Mouse (Mus musculus) midbrain, embryonic 16.5 days (tissue): ENCODE measurements around the gene Zic5. TPM values are rescaled to one million over a fixed set of nuclear protein-coding genes. Genes with fewer than 3 reads are reported as not detected.

Experiments used
- ATAC-seq: fragments of 200-750 bp; cut with Nextera tagmentation; 2 replicates; pipeline ENCODE4 v1.8.0; 2017; ENCODE audit warnings: moderate TSS enrichment
- H3K27ac ChIP-seq: fragments of 300-500 bp; sonication (generic); 2 replicates; pipeline ENCODE4 v1.5.1; 2014; ENCODE audit warnings: mild to moderate bottlenecking, low read length, mixed read lengths
- H3K27me3 ChIP-seq: fragments of 300-500 bp; sonication (generic); 2 replicates; pipeline ENCODE4 v1.6.1; 2014; ENCODE audit warnings: low read depth, low read length, mixed read lengths; ENCODE audit not compliant: control insufficient read depth, insufficient read depth
- H3K36me3 ChIP-seq: fragments of 300-500 bp; sonication (generic); 2 replicates; pipeline ENCODE4 v1.6.1; 2014; ENCODE audit warnings: mild to moderate bottlenecking, low read length, moderate library complexity, mixed read lengths; ENCODE audit not compliant: control insufficient read depth, insufficient read depth
- H3K4me1 ChIP-seq: fragments of 300-500 bp; sonication (generic); 2 replicates; pipeline ENCODE4 v1.6.1; 2014; ENCODE audit warnings: mild to moderate bottlenecking, low read length, mixed read lengths; ENCODE audit not compliant: control insufficient read depth, insufficient read depth
- H3K4me2 ChIP-seq: fragments of 300-500 bp; sonication (generic); 2 replicates; pipeline ENCODE4 v1.6.1; 2014; ENCODE audit warnings: mild to moderate bottlenecking, low read length, mixed read lengths
- H3K4me3 ChIP-seq: fragments of 300-500 bp; sonication (generic); 2 replicates; pipeline ENCODE4 v1.5.1; 2014; ENCODE audit warnings: low read depth, mild to moderate bottlenecking, low read length, moderate library complexity, mixed read lengths
- H3K9ac ChIP-seq: fragments of 300-500 bp; sonication (generic); 2 replicates; pipeline ENCODE4 v1.6.1; 2014; ENCODE audit warnings: low read depth, low read length, mixed read lengths
- H3K9me3 ChIP-seq: fragments of 300-500 bp; sonication (generic); replicated peaks from 2 replicates; pipeline ENCODE4 v1.6.1; 2014; ENCODE audit warnings: mild to moderate bottlenecking, low read length, mixed read lengths; ENCODE audit not compliant: control insufficient read depth, poor library complexity, severe bottlenecking
- WGBS: fragments of 180-500 bp; shearing (Covaris S2); extraction: QIAGEN DNeasy Blood & Tissue Kit; methylation state at CpG from one replicate; pipeline ENCODE4 v1.1.7; 2014; 5-methylcytosine and 5-hydroxymethylcytosine counted together
- polyA plus RNA-seq: library from polyadenylated mRNA; unstranded; fragments of >200 nt; fragmentation: Nextera tagmentation; extraction: Ambion mirVana; gene quantifications from 2 replicates; pipeline ENCODE4 v1.2.1, GENCODE M21; 2015

The Zic5 gene
- polyA plus RNA-seq, 1 experiment from 2014 or later, result 9.5 TPM

DNA sequence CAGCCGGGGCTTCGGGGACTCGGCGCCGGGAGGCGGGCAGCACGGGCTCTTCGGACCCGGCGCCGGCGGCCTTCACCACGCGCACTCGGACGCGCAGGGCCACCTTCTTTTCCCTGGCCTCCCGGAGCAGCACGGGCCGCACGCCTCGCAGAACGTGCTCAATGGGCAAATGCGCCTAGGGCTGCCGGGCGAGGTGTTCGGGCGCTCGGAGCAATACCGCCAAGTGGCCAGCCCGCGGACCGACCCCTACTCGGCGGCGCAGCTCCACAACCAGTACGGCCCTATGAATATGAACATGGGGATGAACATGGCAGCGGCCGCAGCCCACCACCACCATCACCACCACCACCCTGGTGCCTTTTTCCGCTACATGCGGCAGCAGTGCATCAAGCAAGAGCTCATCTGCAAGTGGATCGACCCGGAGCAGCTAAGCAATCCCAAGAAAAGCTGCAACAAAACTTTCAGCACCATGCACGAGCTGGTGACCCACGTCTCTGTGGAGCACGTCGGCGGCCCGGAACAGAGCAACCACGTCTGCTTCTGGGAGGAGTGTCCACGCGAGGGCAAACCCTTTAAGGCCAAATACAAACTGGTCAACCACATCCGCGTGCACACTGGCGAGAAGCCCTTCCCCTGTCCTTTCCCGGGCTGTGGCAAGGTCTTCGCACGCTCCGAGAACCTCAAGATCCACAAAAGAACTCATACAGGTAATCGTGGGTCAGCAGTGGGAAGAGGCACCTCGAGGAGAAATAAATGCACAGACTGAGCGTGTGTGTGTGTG is 10.8 kb upstream of the Zic5 start:
- peak overlapping the region; percentile 91 for H3K27ac ChIP-seq
- H3K36me3 ChIP-seq, result no peaks in the 10 kb centered on the region
- peaks cover 11% of the 10 kb centered on the region for H3K27me3 ChIP-seq
- peak overlapping the region; percentile 76 for H3K9ac ChIP-seq
- peaks cover 9% of the 10 kb centered on the region; the same call in 1 of the 2 replicates for H3K4me1 ChIP-seq
- H3K4me3 ChIP-seq, result peak overlapping the region; percentile 53
- H3K9me3 ChIP-seq, result no peaks in the 10 kb centered on the region
- no peak for ATAC-seq
- WGBS, result under 1% methylated on average over 62 of the region's 62 CpGs
- peak overlapping the region; percentile 44 for H3K4me2 ChIP-seq

DNA sequence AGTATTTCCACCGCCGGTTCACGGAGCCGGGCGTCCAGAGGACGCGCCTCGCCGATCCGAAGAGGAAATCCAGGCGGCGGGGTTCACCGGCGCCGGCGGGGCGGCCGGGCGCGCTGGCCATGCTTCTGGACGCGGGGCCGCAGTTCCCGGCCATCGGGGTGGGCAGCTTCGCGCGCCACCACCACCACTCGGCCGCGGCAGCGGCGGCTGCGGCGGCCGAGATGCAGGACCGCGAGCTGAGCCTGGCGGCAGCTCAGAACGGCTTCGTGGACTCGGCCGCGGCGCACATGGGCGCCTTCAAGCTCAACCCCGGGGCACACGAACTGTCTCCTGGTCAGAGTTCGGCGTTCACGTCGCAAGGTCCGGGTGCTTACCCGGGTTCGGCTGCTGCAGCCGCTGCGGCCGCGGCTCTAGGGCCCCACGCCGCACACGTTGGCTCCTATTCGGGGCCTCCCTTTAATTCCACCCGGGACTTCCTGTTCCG is 10.1 kb upstream of the Zic5 start:
- Histone ChIP-seq H3K27ac (peak overlapping the region; percentile 91), H3K9me3 (no peaks in the 10 kb centered on the region), H3K4me3 (peak overlapping the region; percentile 53), H3K36me3 (no peaks in the 10 kb centered on the region), H3K4me1 (peaks cover 9% of the 10 kb centered on the region; the same call in 1 of the 2 replicates), H3K9ac (peak overlapping the region; percentile 76), H3K27me3 (peaks cover 8% of the 10 kb centered on the region), H3K4me2 (peak overlapping the region; percentile 44)
- under 1% methylated on average over 54 of the region's 65 CpGs for WGBS
- ATAC-seq, result peak; percentile 1; the same call in 1 of the 2 replicates

DNA sequence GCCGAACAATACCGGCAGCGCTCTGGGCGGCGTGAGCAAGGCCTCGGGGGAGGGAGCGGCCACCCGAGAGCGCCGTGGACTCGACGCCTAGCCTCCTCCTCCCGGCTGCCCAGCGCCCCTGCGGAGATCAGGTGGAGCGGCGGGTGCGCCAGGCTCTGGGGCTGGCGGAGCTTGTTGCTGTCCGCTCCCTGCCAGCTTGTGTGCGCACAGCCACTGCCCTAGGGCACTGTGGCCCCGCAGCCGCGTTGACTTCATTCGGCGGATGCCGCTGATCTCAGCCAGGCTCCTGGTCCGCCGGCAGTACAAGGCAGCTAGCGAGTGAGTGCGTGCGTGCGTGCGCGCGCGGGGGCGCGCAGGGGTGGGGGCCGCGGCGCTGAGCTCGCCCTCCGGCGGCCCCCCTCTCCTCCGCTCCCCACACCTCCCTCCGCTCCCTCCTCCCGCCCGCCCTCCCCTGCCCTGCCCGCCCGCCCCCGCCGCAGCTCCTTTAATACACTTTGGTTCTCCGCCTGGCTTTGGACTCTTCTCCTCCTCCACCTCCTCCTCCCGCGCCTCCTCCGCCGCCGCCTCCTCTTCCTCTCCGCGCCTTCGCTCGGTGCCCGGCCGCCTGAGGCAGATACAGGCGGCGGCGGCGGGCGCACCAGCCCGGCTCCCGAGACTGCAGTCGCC is 9.5 kb upstream of the Zic5 start, which contains the start of gene Zic2:
Gene Zic2, plus strand, starts transcription at position 545 of the 666 bp plus-strand sequence.
- Histone ChIP-seq H3K27me3 (peaks cover 3% of the 10 kb centered on the region), H3K4me2 (peak within 1 kb of the TSS; percentile 44), H3K9me3 (no peaks in the 10 kb centered on the region), H3K4me3 (peak within 1 kb of the TSS; percentile 53), H3K27ac (peak within 1 kb of the TSS; percentile 91), H3K9ac (peak within 1 kb of the TSS; percentile 76), H3K4me1 (peaks cover 9% of the 10 kb centered on the region; the same call in 1 of the 2 replicates), H3K36me3 (no peaks in the 10 kb centered on the region)
- under 1% methylated on average over 47 of the region's 73 CpGs for WGBS
- peak; percentile 84 for ATAC-seq

DNA sequence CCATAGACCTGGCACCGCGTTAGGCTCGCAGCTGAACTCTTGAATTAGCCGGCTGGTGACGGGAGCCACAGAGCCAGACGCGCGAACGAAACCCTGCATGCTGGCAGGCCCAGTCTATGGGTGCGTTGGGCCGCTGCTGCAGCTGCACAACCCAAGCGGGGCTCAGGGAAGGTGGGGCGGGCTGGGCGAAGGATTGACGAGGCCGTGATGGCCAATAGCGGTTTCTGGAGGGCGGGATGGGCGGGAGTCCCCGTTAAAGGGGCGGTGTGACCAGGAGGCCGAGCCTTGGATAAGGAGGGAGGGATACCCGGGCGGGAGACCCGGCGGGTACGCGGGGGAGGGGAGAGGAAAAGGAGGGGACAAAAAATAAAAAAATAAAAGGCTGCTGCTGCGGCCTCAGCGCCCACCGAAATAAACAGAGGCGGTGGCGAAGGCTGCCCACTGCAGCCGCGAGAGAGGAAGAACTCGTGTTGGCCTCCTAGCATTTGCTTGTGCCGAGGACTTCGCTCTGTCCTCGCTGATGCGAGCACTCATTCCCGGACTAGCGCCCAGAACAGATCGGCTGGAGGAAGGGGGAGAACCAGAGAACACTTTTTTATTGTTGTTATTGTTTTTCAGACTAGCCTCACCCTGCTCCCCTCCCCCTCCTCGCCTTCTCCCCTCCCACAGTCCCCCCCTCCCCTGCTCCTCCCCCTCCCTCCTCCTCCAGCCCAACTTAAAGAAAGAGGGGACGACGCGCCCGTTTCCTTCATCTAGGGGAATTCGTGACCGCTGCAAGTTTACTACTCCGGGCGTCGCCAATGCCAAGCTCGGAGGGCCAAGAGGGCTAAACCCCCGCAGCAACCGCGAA is 8.8 kb upstream of the Zic5 start:
- Histone ChIP-seq H3K27ac (peak overlapping the region; percentile 91), H3K9ac (peak overlapping the region; percentile 54), H3K4me3 (peak overlapping the region; percentile 53), H3K4me1 (peaks cover 9% of the 10 kb centered on the region; the same call in 1 of the 2 replicates), H3K27me3 (peaks cover 3% of the 10 kb centered on the region), H3K36me3 (no peaks in the 10 kb centered on the region), H3K9me3 (no peaks in the 10 kb centered on the region), H3K4me2 (peak overlapping the region; percentile 44)
- ATAC-seq, result peak; percentile 82
- WGBS, result under 1% methylated on average over 56 of the region's 57 CpGs

DNA sequence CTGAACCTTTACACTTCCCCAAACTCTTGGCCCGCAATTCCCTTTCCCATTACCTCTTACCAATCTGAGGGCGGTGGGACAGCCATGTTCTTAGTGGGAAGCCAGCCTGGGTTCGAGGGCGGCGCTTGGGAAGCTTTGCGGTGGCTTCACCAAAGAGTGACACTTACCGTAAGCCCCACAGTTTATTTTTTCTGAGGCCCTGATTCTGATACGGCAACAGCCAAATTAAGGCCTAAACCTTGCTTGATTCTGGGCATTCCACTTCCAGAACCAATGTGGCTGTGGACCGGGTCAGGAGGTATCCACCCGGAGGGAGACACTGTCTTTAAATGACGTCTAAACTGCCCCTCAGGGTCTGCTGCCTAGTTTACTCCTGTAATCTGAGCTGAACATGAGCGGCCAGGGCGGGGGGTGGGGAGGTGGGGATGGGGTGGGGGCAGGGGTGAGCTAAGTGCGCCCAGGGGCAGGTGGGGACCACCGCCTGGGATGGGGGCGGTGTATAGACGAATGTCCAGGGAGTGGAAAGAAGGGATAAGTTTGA is 7.8 kb upstream of the Zic5 start:
- peak overlapping the region; percentile 44 for H3K4me2 ChIP-seq
- no peaks in the 10 kb centered on the region for H3K9me3 ChIP-seq
- peaks cover 9% of the 10 kb centered on the region; the same call in 1 of the 2 replicates for H3K4me1 ChIP-seq
- H3K36me3 ChIP-seq, result no peaks in the 10 kb centered on the region
- H3K27me3 ChIP-seq, result no peaks in the 10 kb centered on the region; the same call in 1 of the 2 replicates
- H3K9ac ChIP-seq, result peak overlapping the region; percentile 39
- H3K4me3 ChIP-seq, result peak overlapping the region; percentile 53
- WGBS, result 5% methylated on average over 17 of the region's 17 CpGs
- ATAC-seq, result no peak
- peak overlapping the region; percentile 77 for H3K27ac ChIP-seq

DNA sequence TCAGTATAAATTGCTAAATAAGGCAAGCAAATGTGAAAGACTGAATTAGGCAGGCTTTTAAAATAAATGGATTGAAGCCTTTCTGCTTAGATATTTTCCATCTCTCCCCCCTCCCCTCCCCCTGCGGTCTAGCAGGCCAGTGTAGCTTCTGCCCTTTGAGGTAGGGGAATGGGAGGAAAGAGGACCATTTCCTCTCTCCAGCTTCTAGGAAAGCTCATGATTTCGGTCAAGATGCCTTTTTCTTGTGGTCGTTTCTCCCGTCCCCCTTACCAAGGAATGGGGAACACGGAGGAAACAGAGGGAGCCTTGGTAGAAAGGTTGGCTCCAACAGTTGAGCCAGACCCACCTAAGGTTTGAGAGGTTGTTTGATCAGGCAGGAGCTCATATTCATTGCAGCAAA is 7.2 kb upstream of the Zic5 start:
- WGBS, result 15% methylated on average over 5 of the region's 5 CpGs
- Histone ChIP-seq H3K27me3 (no peaks in the 10 kb centered on the region; the same call in 1 of the 2 replicates), H3K4me3 (peak overlapping the region; percentile 4; the same call in 1 of the 2 replicates), H3K9me3 (no peaks in the 10 kb centered on the region), H3K4me2 (peak overlapping the region; percentile 44), H3K27ac (peak overlapping the region; percentile 77; the same call in 1 of the 2 replicates), H3K4me1 (peaks cover 9% of the 10 kb centered on the region; the same call in 1 of the 2 replicates), H3K36me3 (no peaks in the 10 kb centered on the region), H3K9ac (no peak overlapping the region)
- no peak for ATAC-seq

DNA sequence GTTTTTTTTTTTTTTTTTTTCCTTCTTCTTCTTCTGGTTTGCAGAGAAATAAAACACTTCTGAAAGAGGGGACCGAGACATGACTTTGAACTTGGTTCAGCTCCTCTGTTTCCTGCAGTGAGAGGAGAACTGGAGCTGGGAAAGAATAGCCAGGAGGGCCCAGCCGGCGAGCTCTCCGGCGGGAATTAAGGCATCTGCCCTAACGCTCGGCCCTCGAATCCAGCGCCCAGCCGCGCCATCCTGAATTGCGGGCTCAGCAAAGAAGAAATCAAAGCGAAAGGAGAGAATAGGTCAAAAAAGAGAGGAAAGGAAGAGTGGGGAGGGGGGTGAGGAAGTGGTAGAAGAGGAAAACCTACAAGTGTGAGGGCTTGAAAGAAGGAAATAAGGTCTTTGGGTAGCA is 6.7 kb upstream of the Zic5 start:
- H3K27me3 ChIP-seq, result peaks cover under 1% of the 10 kb centered on the region; the same call in 1 of the 2 replicates
- no peaks in the 10 kb centered on the region for H3K36me3 ChIP-seq
- H3K27ac ChIP-seq, result peak overlapping the region; percentile 76
- no peak overlapping the region for H3K4me3 ChIP-seq
- 2% methylated on average over 13 of the region's 13 CpGs for WGBS
- H3K9ac ChIP-seq, result peak overlapping the region; percentile 36; the same call in 1 of the 2 replicates
- H3K4me1 ChIP-seq, result peaks cover 9% of the 10 kb centered on the region; the same call in 1 of the 2 replicates
- H3K4me2 ChIP-seq, result peak overlapping the region; percentile 45
- ATAC-seq, result no peak
- no peaks in the 10 kb centered on the region for H3K9me3 ChIP-seq

DNA sequence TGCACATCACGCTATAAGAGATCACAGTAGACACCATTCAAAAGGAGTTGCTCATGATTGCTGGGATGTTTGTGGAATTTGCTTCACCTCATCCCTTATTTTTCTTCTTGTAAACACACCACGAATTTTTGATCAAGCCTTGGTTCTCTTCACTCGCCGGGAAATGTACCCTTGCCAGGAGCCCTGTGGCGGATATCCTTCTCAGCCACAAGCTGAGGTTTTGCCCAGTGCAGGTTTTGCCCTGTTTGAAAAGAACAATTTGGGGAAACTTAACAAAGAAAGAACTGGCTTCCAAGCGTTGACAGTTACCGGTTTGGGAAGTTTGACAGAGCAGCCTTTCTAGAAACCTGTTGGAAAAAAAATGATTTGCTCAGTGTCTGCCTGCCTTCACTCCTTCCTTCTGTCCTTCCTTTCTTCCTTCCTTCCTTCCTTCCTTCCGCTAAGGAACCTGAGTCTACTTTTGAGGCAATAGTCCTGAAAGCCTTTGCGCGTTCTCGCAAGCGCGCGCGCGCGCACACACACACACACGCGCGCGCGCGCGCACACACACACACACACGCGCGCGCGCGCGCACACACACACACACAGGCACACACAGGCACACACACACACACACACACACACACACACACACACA is 6.1 kb upstream of the Zic5 start:
- peak overlapping the region; percentile 70 for H3K27ac ChIP-seq
- WGBS, result 8% methylated on average over 22 of the region's 31 CpGs
- no peaks in the 10 kb centered on the region for H3K9me3 ChIP-seq
- no peak overlapping the region for H3K9ac ChIP-seq
- H3K36me3 ChIP-seq, result no peaks in the 10 kb centered on the region
- peaks cover 5% of the 10 kb centered on the region for H3K27me3 ChIP-seq
- H3K4me3 ChIP-seq, result no peak overlapping the region
- ATAC-seq, result no peak
- H3K4me1 ChIP-seq, result peaks cover 9% of the 10 kb centered on the region; the same call in 1 of the 2 replicates
- H3K4me2 ChIP-seq, result peak overlapping the region; percentile 4
